Mouse (Mus musculus): ENCODE measurements around the gene Vinac1. TPM values are rescaled to one million over a fixed set of nuclear protein-coding genes. Genes with fewer than 3 reads are reported as not detected.

Gene Vinac1
- 0.08 and 0.09 TPM in 2 replicates for polyA plus RNA-seq (2012; rRNA removed; ENCODE audit: low replicate concordance)

GRCm38 (mm10) chr2:129047811-129048210 lies at the start of gene Vinac1:
Vinac1 (minus strand) TSS chr2:129048172.

GRCm38 (mm10) chr2:129065437-129066282 lies 17.7 kb upstream of the Vinac1 start, which contains the start of gene Ttl:
Ttl (plus strand) TSS chr2:129065942.

Other genes starting within 250 kb of the Vinac1 start
- 25.8 and 26.8 TPM in 2 replicates for gene Tmem87b, start 230.1 kb downstream of the Vinac1 start, polyA plus RNA-seq (2012; rRNA removed; ENCODE audit: low replicate concordance)
- gene Fbln7, start 185.2 kb downstream of the Vinac1 start, polyA plus RNA-seq (2012; rRNA removed; ENCODE audit: low replicate concordance), result 3.2 and 7.0 TPM in 2 replicates
- 1.8 and 2.0 TPM in 2 replicates for gene Zc3h8, start 104.1 kb downstream of the Vinac1 start, polyA plus RNA-seq (2012; rRNA removed; ENCODE audit: low replicate concordance)
- 1.0 and 1.6 TPM in 2 replicates for gene Zc3h6, start 80.8 kb downstream of the Vinac1 start, polyA plus RNA-seq (2012; rRNA removed; ENCODE audit: low replicate concordance)
- 3.7 and 5.5 TPM in 2 replicates for gene Gm10762, start 80.4 kb downstream of the Vinac1 start, polyA plus RNA-seq (2012; rRNA removed; ENCODE audit: low replicate concordance)
- gene Ttl, start 17.8 kb upstream of the Vinac1 start, polyA plus RNA-seq (2012; rRNA removed; ENCODE audit: low replicate concordance), result 7.8 and 12.2 TPM in 2 replicates
- gene Polr1b, start 52.8 kb upstream of the Vinac1 start, polyA plus RNA-seq (2012; rRNA removed; ENCODE audit: low replicate concordance), result 20.7 and 37.3 TPM in 2 replicates
- gene Chchd5, start 81.5 kb upstream of the Vinac1 start, polyA plus RNA-seq (2012; rRNA removed; ENCODE audit: low replicate concordance), result 29.6 and 30.6 TPM in 2 replicates
- 21.9 and 22.2 TPM in 2 replicates for gene Slc20a1, start 150.6 kb upstream of the Vinac1 start, polyA plus RNA-seq (2012; rRNA removed; ENCODE audit: low replicate concordance)
- gene Ckap2l, start 249.0 kb upstream of the Vinac1 start, polyA plus RNA-seq (2012; rRNA removed; ENCODE audit: low replicate concordance), result 0.16 and 1.4 TPM in 2 replicates

Measured in subcutaneous adipose tissue, adult 2 months (tissue).